Mouse (Mus musculus): ENCODE results near the gene Zcrb1. TPM values are rescaled to one million over a fixed set of nuclear protein-coding genes. Genes with fewer than 3 reads are reported as not detected.

The Zcrb1 gene
- 151 and 154 TPM in 2 replicates for polyA plus RNA-seq (2012; rRNA removed)

GRCm38 (mm10) chr15:93397826-93398698 lies at the start of gene Zcrb1, which contains the start of gene Pphln1:
Gene Zcrb1, minus strand, starts transcription at chr15:93398334.
Gene Pphln1, plus strand, starts transcription at chr15:93398350.

GRCm38 (mm10) chr15:93336925-93337761 lies 61.0 kb downstream of the Zcrb1 start, which contains the start of gene Yaf2:
Gene Yaf2, minus strand, starts transcription at chr15:93336935.

Other genes starting within 250 kb of the Zcrb1 start
- gene Gxylt1, start 123.2 kb downstream of the Zcrb1 start, polyA plus RNA-seq (2012; rRNA removed): 11.2 and 12.5 TPM in 2 replicates
- 58.4 and 64.6 TPM in 2 replicates for gene Yaf2, start 61.4 kb downstream of the Zcrb1 start, polyA plus RNA-seq (2012; rRNA removed)
- gene Pphln1, start within 50 bp of the Zcrb1 start, polyA plus RNA-seq (2012; rRNA removed): 32.2 and 32.5 TPM in 2 replicates
- 7.5 and 12.8 TPM in 2 replicates for gene Prickle1, start 197.6 kb upstream of the Zcrb1 start, polyA plus RNA-seq (2012; rRNA removed)